Mouse (Mus musculus) gonadal fat pad, adult 2 months (tissue): ENCODE measurements around the gene Twnk. TPM values are rescaled to one million over a fixed set of nuclear protein-coding genes. Genes with fewer than 3 reads are reported as not detected.
"Not testable (repeated sequence)": the region's sequence is repeated elsewhere in the genome, so short reads cannot be mapped to it uniquely, and the experiment has no call there.

Source experiments
- DNase-seq: peaks from one replicate; pipeline ENCODE4 v3.0.0-alpha.2; 2012; ENCODE audit warnings: low read depth
- polyA plus RNA-seq: library from polyadenylated mRNA; depleted of rRNA; stranded (reverse); fragments of >200 nt; gene quantifications from 2 replicates; pipeline ENCODE4 v1.2.3, GENCODE M21; 2012

Gene Twnk
- polyA plus RNA-seq, 1 experiment, result 13.4 TPM

GRCm38 (mm10) chr19:45024775-45025174 is 19.3 kb downstream of the Twnk start:
- no peak for DNase-seq

GRCm38 (mm10) chr19:45025937-45026568 is 20.6 kb downstream of the Twnk start:
- DNase-seq, result no peak

GRCm38 (mm10) chr19:45026958-45027670 is 21.7 kb downstream of the Twnk start:
- DNase-seq, result no peak

GRCm38 (mm10) chr19:45027848-45028247 is 22.4 kb downstream of the Twnk start:
- DNase-seq, result no peak

GRCm38 (mm10) chr19:45028746-45029145 is 23.3 kb downstream of the Twnk start:
- no peak for DNase-seq

GRCm38 (mm10) chr19:45029571-45029970 is 24.1 kb downstream of the Twnk start:
- no peak for DNase-seq

- DNase-seq, result no peak
Measured at GRCm38 (mm10) chr19:45030111-45030510, 24.6 kb downstream of the Twnk start.

- DNase-seq, result no peak
Measured at GRCm38 (mm10) chr19:45030746-45031693, 25.6 kb downstream of the Twnk start.

- no peak for DNase-seq
Measured at GRCm38 (mm10) chr19:45031780-45032179, 26.3 kb downstream of the Twnk start.

- no peak for DNase-seq
Measured at GRCm38 (mm10) chr19:45032570-45033332, 27.3 kb downstream of the Twnk start.

- no peak for DNase-seq
Measured at GRCm38 (mm10) chr19:45036867-45037266, 31.4 kb downstream of the Twnk start.

GRCm38 (mm10) chr19:45038198-45038597 is 32.7 kb downstream of the Twnk start:
- not testable (repeated sequence) for DNase-seq

- no peak for DNase-seq
Measured at GRCm38 (mm10) chr19:45040214-45040613, 34.8 kb downstream of the Twnk start.

GRCm38 (mm10) chr19:45044389-45044927 is 39.0 kb downstream of the Twnk start:
- no peak for DNase-seq

GRCm38 (mm10) chr19:45045236-45045635 is 39.8 kb downstream of the Twnk start:
- no peak for DNase-seq

- DNase-seq, result no peak
Measured at GRCm38 (mm10) chr19:45045651-45046050, 40.2 kb downstream of the Twnk start, which contains the start of gene Pdzd7. Gene Pdzd7 (minus strand): TSS chr19:45045717.

GRCm38 (mm10) chr19:45046523-45047321 is 41.3 kb downstream of the Twnk start:
- no peak for DNase-seq

- no peak for DNase-seq
Measured at GRCm38 (mm10) chr19:45047417-45047934, 42.0 kb downstream of the Twnk start, which contains the start of gene Sfxn3. Gene Sfxn3 (plus strand): TSS chr19:45047503.

GRCm38 (mm10) chr19:45047935-45048643 is 42.6 kb downstream of the Twnk start:
- DNase-seq, result no peak
